Mouse (Mus musculus): ENCODE measurements at regions not wholly inside any gene's neighbourhood (a gene's known extent, or its start where the extent isn't known, plus 50 kb on each side); places are given as distances from the start of the nearest gene placed in this dataset.
A peak's percentile ranks its signal among the peaks of the same experiment; 100 is the strongest.

DNA sequence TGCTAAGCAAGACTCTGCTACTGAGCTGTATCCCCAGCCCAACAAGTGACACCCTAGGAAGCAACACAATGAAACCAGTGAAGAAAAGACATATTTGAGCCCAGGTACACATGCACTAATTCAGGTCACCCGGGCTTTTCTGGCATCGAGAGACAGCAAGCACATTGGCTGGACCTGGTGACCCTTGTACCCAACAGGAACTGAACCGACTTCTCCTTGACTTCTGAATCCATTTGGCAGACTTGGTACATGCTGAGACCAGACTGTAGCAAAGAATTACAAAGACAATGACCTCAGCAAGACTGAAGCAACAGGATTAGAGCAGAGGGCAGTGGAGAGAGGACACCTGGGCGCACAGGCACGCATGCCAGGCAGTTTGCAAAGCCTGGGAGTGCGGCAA is 79.1 kb downstream of the Sema4f start:
- no peak for ATAC-seq (ENCODE audit: poor library complexity, severe bottlenecking)

DNA sequence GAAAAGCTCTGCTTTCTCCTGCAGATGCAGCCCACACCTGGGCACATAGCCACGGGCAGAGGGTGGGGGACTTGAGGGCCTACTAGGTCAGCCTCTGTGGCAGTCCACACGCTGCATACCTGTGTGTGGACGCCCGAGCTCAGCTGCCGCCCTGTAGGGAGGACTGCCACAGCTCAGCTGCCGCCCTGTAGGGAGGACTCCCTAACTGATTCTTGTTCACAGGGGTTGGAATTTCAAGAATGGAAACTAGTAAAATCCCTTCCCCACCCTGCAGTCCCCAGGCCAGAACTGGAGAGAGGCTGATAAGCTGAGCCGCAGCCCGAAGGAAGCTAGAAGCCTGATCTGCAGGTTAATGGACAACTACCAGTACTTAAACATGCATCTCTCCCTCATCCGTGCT is 82.0 kb upstream of the Hk2 start:
- no peak for ATAC-seq (ENCODE audit: poor library complexity, severe bottlenecking)

DNA sequence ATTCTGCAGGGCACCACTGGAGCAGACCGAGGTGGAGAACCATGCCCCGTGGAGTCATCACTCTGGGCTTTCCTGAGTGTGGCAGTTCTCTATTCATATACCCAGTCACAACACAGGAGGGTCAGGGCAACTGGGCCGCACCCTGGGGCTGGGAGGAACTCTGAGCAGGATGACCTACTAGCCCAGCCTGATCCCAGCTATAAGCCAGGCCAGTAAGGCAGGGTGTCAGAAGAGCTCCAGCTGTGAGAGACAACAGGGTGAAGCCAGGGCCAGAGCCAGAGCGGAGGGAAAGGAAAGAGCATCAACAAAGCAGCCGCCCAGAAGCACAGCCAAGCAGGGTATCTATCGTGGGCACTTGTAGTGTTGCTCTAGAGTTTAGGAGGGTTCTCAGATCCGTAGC is 81.1 kb upstream of the Hk2 start:
- ATAC-seq (ENCODE audit: poor library complexity, severe bottlenecking), result no peak

DNA sequence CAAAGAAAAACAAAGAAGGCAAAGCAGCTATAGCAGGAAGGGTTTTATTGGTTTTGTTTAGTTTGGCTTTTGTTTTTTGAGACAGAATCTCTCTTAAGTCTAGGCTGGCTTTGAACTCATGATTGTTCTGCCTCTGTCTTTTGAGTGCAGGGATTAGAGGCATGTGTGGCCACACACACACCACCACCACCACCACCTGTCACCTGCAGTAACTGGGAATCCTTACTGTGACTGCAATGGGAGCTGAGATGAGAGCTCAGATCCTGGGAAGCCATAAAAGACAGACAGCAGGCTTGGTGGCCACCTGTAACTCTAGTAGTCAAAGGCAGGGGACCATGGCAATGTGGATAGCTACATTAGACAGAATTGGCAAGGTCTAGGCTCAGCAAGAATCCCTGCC is 80.5 kb upstream of the Hk2 start:
- no peak for ATAC-seq (ENCODE audit: poor library complexity, severe bottlenecking)

DNA sequence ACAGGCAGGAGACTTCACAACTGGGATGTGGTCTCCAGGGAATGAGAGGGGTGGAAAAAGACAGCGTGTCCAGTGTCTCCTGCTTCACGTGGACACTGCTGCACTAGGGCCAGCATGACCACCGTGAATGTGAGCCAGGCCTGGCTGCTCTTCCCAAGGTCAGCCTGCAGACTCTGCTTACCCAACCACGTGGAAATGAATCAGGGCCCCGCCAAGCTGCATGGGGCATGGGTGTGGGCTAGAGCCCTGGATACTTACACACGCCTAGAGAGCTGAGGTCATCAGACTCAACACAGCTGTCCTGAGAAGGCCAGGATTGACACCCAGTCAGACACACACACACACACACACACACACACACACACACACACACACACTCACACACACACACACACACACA is 80.1 kb upstream of the Hk2 start:
- no peak for ATAC-seq (ENCODE audit: poor library complexity, severe bottlenecking)

DNA sequence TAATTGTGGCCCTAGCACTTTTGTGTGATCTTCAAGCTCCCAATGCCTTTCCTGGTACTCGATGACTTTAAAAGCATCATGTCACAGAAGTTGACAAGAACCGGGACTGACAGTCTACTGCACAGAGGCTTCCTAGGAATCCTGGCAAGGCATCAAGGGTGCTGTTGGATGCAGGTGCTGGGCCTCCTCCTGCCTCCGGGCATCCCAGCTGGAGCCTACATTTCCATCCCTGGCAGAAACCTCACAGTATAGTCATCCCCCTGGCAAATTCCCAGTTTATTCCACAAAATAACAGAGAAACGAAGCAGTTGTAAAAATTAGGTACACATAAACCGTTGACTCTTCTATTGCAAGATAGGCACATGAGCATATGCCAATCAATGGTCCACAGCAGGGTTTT is 78.8 kb upstream of the Hk2 start:
- ATAC-seq (ENCODE audit: poor library complexity, severe bottlenecking), result no peak

DNA sequence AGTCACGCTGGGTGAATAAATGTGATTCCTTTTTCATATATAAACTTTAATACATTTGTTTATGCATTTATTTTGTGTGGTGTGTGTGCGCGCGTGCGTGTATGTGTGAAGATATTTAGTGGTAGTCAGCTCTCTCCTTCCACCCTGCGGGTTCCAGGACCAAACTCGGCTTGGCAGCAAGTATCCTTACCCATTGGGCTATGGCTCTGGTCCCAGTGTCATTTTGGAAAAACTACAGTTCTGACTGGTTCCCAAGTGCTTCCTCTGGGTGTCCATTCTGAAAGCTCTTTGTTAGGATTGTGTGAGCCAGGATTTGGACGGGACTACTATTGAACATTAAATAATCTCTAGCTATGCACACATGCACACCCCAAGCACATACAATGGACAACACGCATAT is 76.3 kb upstream of the Hk2 start:
- ATAC-seq (ENCODE audit: poor library complexity, severe bottlenecking), result no peak

DNA sequence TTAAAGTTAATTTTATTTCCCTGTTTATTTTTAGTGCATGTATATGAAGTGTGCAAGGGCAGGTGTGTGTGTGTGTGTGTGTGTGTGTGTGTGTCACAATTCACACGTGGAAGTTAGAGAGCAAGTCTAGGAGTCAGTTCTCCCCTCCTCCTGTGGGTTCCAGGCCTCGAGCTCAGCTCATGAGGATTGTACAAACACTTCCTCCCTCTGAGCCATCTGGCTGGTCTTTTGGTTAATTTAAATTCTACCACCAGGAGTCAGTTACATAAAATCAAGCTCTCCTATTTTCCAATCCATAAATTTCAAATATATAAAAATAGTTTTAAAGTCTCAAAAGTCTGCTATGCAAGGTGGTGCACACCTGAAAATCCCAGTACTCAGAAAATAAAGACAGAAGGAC is 73.3 kb upstream of the Hk2 start:
- ATAC-seq (ENCODE audit: poor library complexity, severe bottlenecking), result no peak

DNA sequence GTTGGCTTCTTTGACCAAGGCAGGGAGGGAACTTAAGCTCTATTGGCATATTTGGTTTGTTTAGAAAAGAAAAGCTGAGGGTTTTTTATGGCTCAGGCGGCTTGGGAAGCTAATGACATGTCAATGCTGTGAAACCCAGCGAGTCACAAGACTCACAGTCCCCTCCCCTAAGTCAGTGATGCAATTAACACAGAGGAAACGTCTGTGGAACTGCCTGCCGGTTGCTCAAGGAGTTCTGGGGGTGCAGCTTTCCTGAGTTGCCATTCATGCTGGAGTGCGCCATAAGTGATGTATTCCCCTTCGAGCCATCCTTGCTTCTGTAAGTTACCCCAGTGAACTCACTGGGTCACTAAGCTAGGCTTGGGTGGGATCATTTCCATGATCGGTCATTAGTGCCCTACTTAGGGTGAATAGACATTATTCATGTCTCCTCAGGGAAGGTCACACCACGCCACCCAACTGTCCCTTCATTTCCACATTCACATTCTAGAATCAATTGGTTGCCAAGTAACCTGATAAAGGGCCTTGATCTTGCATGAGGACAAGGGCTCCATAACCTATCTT is 72.4 kb upstream of the Hk2 start:
- ATAC-seq (ENCODE audit: poor library complexity, severe bottlenecking), result peak; percentile 71

DNA sequence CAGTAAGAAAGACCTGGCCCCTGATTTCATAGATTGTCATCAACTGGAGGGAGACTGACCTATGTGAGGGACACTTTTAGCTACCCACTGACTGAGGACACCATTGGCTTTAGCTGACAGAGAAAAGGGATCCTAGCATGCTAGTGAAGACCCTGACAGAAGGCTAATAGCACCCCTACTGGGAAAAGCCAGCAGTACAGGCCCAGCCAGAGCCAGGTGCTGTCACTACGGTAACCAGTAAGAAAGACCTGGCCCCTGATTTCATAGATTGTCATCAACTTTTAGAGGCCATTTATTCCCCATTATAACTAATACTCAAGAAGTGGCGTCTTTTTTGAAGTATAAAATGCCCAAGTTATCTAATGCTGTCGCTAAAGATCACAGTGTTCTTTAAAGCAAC is 70.2 kb upstream of the Hk2 start:
- ATAC-seq (ENCODE audit: poor library complexity, severe bottlenecking), result peak; percentile 70

DNA sequence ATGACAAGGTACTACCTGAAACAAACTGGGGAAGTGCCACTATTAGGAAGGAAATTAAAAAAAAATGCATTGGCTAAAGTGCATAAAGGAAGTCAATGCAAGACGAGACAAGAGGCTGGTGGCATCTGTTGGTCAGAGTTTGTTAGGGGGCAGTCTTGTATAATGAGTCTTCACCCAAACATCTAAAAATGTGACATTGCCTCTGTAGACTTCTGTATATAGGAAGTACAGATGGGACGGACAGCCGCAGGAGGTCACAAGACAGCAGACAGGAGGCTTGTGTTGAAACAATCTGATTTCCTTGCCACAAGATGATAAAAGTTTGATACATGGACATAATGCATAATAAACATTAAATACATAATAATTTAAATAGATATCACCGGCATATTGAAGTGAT is 69.6 kb upstream of the Hk2 start:
- ATAC-seq (ENCODE audit: poor library complexity, severe bottlenecking), result peak; percentile 58

DNA sequence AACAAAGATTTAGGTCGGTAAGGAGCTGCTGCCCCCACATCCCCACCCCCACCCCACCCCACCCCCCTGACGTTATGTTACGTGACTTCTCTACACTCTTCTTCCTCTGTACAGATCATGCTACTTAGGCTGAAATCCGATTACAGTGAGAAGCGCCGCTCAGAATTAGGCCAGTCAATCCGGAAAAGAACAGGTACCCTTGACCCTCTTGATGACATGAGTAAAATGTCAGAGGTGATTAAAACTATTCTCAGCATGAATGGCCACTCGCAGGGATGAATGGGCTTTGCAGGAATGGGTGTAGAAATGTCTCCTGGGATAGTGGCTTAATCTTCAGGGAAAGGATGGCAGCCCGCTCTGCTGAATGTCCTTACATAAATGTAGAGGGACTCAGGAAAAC is 63.0 kb upstream of the Hk2 start:
- ATAC-seq (ENCODE audit: poor library complexity, severe bottlenecking), result no peak

DNA sequence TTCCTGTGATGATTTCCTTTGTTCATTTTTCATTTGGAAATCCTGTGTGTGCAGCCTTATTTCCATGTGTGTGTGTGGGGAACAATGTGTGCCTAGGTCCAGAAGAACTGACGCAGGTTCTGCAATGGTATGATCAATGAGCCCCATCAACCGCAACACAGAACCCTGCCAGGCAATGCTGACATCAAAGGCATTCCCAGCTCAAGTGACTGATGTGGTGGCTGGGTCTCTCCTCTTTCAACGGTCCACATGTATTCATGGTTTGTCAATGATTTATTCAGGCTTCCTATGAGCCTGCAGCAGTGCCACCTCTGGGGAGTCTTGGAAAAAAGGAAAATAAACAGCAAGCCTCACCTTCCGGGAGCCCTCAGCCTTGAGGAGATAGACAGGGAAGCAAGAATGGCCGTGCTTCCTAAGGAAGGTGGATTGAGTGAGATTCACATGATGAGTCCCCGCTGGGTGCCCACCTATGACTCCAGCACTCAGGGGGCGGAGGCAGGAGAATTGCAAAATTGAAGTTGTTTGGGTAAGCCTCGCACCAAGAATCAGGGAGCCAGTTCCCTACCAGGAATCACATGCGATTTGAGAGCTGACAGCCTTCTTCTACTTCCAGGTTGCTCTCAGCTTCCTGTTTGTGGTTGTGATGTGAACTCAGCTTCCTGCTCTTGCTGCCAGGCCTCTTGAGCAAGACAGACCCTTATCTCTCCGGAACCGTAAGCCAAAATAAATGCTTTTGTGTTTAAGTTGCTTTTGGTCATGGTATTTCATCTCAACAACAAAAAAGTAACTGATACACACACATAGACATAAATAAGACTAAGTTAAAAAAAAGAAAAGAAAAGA is 61.2 kb upstream of the Hk2 start:
- ATAC-seq (ENCODE audit: poor library complexity, severe bottlenecking), result peak; percentile 92

DNA sequence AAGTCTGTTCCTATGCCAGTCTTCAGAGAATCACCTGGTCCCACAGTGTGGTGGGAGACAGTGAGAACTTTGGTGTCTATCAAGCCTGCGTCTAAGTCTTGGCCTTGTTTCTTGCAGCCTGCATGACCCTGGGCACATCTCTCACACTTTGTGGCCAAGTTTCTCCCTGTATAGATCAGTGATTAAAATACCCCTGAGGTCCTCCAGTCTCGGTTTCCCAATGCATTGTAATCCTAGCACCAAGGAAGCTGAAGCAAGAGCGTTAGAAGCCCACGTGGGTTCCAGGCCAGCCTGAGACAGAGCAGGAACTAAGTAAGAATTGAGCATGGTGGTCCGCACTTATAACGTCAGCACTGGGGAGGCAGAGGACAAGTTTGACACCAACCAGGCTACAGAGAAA is 59.6 kb upstream of the Hk2 start:
- no peak for ATAC-seq (ENCODE audit: poor library complexity, severe bottlenecking)

DNA sequence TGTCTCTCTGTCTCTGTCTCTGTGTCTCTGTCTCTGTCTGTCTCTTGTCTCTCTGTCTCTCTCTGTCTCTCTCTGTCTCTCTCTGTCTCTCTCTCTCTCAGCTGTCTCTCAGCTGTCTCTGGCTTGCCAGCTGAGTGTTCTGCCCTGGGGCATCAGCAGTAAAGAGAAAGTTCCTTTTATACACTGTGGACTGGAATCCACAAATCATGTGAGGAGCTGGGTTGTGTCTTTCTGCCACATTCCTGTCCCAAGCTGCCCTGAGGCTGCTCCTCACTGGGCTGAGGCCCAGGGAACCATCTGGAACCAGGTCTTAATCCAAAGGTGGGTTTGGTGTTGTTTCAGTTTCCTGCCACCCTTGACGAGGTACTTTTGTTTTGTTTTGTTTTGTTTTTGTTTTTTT is 57.0 kb upstream of the Hk2 start:
- no peak for ATAC-seq (ENCODE audit: poor library complexity, severe bottlenecking)

DNA sequence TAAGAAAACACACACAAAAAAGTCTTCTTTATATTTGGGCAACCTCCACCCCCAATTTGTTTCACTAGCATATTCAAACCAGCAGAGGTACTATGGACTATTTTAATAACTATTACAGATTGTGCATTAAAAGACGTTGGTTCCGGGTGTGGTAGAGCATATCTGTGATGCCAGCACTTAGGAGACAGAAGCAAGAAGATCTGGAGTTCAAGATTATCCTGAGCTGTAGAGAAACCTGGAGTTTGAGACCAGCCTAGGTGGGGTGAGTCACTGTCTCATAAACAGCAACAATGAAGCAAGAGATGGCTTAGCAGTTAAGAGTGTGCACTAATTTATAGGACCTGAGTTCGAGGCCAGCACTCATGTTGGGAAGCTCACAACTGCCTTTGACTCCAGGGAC is 50.4 kb upstream of the Hk2 start:
- ATAC-seq (ENCODE audit: poor library complexity, severe bottlenecking), result no peak; the same call in 1 of the 2 replicates

DNA sequence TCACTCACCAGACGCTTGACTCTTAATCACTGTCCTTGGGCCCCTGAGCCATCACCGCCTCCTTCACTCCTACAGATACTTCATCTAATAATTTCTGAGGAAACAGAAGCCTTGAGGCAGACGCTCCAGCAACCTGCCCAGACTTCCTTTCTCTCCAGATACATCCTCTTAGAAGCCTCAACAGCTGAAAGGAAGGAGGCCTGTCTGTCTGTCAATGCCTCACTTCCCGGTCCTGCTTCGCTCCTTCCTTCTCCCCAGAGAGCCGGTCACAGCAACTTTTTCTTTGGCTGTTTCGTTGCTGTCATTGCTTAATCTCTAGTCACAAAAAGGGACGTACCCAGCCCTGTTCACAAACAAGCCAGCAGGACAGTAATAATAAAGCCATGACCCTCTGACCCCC is 50.0 kb upstream of the Hk2 start:
- peak; percentile 81 for ATAC-seq (ENCODE audit: poor library complexity, severe bottlenecking)
